Mouse (Mus musculus) brain, embryonic 14.5 days (tissue): Measurements from ENCODE around the gene Yae1d1. TPM values are rescaled to one million over a fixed set of nuclear protein-coding genes. Genes with fewer than 3 reads are reported as not detected.
A peak's percentile ranks its signal among the peaks of the same experiment; 100 is the strongest.

ENCODE experiments used
- DNase-seq: peaks from one replicate; pipeline ENCODE4 v3.0.0-alpha.2; 2011; ENCODE audit warnings: low read depth
- CTCF ChIP-seq: fragments of 200-500 bp; IDR thresholded peaks from 2 replicates; pipeline ENCODE4 v1.5.1; 2012; ENCODE audit warnings: inconsistent platforms, mild to moderate bottlenecking, moderate library complexity, borderline replicate concordance; ENCODE audit not compliant: insufficient read depth, insufficient read length; ENCODE audit errors: extremely low read depth
- POLR2A ChIP-seq: fragments of 200-500 bp; IDR thresholded peaks from 2 replicates; pipeline ENCODE4 v1.6.1; 2012; ENCODE audit warnings: mild to moderate bottlenecking, inconsistent platforms, borderline replicate concordance; ENCODE audit not compliant: poor library complexity, insufficient read depth, insufficient read length, severe bottlenecking; ENCODE audit errors: extremely low read depth
- polyA plus RNA-seq: library from polyadenylated mRNA; depleted of rRNA; stranded (reverse); fragments of >200 nt; gene quantifications from 2 replicates; pipeline ENCODE4 v1.2.3, GENCODE M21; 2012; rRNA removed

Gene Yae1d1
- 33.1 and 35.5 TPM in 2 replicates for polyA plus RNA-seq

GRCm38 (mm10) chr13:17992697-17993514 is at the start of gene Yae1d1:
Gene Yae1d1 (minus strand): TSS chr13:17993349.
- TF ChIP-seq CTCF (peak; percentile 44; the same call in 1 of the 2 replicates), POLR2A (peak; percentile 34; the same call in 1 of the 2 replicates)
- peak; percentile 95 for DNase-seq

DNA sequence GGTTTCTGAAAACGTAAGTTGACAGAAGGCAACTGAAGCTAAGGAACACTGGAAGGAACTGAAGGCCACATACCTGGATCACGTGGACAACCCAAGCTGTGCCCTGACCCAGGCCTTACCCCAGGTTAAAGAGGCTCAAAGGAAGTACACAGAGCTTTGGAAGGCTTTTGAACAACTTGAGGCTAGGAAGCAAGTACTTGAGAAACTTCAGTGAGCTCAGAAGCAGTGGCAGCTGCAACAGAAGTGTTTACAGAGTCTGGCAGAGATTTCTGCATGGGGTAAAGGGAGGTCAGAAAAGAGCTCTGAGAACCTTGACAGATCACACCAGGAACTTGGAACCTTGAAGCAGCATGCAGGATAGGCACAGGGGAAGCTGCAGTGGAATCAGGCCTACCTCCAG is 45.7 kb upstream of the Yae1d1 start:
- no peak for DNase-seq
- TF ChIP-seq CTCF, result no peak
- no peak for TF ChIP-seq POLR2A

GRCm38 (mm10) chr13:18016604-18017003 is 23.5 kb upstream of the Yae1d1 start:
- no peak for TF ChIP-seq CTCF
- TF ChIP-seq POLR2A, result no peak
- no peak for DNase-seq

GRCm38 (mm10) chr13:18013205-18013604 is 20.1 kb upstream of the Yae1d1 start:
- TF ChIP-seq POLR2A (no peak), CTCF (no peak)
- no peak for DNase-seq

- no peak for TF ChIP-seq POLR2A
- no peak for TF ChIP-seq CTCF
- no peak for DNase-seq
Observed at GRCm38 (mm10) chr13:18011055-18011454, 17.9 kb upstream of the Yae1d1 start.

- TF ChIP-seq POLR2A (no peak), CTCF (no peak)
- no peak for DNase-seq
Observed at GRCm38 (mm10) chr13:17993515-17993847, 332 bp upstream of the Yae1d1 start.

DNA sequence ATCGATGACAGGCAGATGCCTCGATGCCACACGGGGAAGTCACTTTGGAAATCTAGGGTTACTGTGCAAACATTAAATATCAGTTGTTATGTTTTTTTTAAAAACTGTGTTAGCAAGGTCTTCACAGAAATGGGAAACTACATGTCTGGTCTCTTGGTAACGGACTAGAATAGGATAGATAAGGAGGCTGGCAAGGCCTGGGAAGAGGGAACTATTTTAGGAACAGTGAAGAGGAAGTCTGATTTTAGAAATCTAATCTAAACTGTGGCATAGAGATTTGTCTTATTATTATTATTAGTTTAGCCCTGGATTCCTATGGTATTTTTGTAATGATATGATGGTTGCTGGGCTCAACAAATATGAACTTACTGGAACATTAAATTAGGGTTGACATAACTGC is 1.1 kb downstream of the Yae1d1 start:
- no peak for TF ChIP-seq POLR2A
- TF ChIP-seq CTCF, result no peak
- DNase-seq, result no peak

DNA sequence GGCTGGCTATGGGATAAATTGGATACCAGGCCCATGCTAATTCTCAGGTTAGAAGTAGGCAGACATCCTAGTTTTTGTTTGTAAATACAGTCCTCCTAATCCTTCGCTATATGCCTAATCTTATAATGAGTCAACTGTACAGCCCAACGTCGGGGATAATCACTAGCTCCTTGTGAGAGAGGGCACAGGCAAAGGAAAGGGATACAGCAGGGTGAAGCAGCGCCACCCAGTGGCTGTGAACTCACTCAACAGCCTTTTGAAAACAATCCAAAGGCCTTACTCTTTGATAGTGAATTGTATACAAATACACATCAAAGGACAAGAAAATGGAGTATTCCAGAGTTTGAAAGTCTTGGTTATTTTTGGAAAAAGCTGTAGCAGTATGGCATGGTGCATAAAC is 10.0 kb downstream of the Yae1d1 start:
- peak; percentile 61 for DNase-seq
- TF ChIP-seq POLR2A (no peak), CTCF (peak; percentile 63)

- TF ChIP-seq POLR2A, result no peak
- no peak for TF ChIP-seq CTCF
- DNase-seq, result no peak
Observed at GRCm38 (mm10) chr13:17982634-17983033, 10.5 kb downstream of the Yae1d1 start.

DNA sequence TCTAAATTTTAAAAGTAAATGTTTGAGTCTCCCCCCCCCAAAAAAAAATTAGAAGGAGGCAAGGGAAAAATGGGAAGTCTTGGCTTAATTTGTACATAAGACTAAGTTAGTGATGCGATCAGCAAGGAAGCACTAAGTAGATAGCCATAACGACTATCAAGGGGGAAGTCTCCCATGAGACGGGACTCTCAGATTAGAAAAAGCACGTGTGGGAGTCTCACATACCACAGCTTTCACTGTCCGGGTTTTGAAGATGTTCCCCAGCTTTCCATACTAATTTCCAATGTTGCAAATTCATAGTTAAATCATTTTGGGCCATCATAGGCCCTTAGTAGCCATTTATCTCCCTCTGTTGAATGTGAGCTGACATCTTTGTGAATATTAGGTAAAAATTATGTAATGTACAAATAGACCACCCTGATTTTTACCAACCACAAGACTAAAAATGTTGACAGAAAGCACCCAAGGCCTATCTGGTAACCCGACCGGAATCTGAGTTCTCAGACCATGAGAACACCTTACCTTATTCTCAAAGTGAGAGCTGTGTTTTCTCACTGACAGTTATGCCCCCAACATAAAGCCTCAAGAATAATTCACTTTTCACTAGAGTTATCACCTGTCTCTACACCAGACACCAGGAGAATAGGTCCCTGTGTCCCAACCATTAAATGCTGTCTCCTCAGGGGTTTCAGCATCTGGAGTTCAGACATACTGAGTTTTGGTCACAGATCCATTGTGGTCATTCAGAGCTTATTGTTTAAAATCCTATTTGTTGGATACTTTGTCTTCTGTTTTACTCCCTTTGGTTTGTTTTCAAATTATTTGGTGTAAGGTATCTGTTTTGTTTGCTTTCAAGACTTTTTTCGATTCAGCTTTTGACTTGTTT is 16.1 kb downstream of the Yae1d1 start:
- DNase-seq, result no peak
- TF ChIP-seq POLR2A (no peak), CTCF (no peak)

- no peak for DNase-seq
- TF ChIP-seq POLR2A (no peak), CTCF (no peak)
Observed at GRCm38 (mm10) chr13:17975891-17976290, 17.3 kb downstream of the Yae1d1 start.
